Mouse (Mus musculus) 416B (cell line): ENCODE results near the gene Aspm.
"Not testable (repeated sequence)": the region's sequence is repeated elsewhere in the genome, so short reads cannot be mapped to it uniquely, and the experiment has no call there.

ENCODE experiments used
- DNase-seq: peaks from one replicate; pipeline ENCODE4 v3.0.0; 2011; ENCODE audit warnings: low read depth

Gene Aspm

GRCm38 (mm10) chr1:139454340-139455225 is at the start of gene Aspm:
TSS of gene Aspm (plus strand) at chr1:139454772.
- DNase-seq: peak; percentile 95

- DNase-seq: no peak
Measured at GRCm38 (mm10) chr1:139405766-139406165, 48.8 kb upstream of the Aspm start.

GRCm38 (mm10) chr1:139407701-139408100 is 46.9 kb upstream of the Aspm start:
- DNase-seq: peak; percentile 67

- DNase-seq: not testable (repeated sequence)
Measured at GRCm38 (mm10) chr1:139412365-139412764, 42.2 kb upstream of the Aspm start.

GRCm38 (mm10) chr1:139413465-139413864 is 41.1 kb upstream of the Aspm start:
- DNase-seq: peak; percentile 28

- no peak for DNase-seq
Measured at GRCm38 (mm10) chr1:139421521-139421874, 33.1 kb upstream of the Aspm start.

GRCm38 (mm10) chr1:139421875-139422791 is 32.4 kb upstream of the Aspm start, which contains the start of gene Zbtb41:
TSS of gene Zbtb41 (plus strand) at chr1:139422288.
- peak; percentile 85 for DNase-seq

GRCm38 (mm10) chr1:139422941-139423340 is 31.6 kb upstream of the Aspm start:
- DNase-seq: peak; percentile 24

GRCm38 (mm10) chr1:139423931-139424330 is 30.6 kb upstream of the Aspm start:
- DNase-seq: no peak

GRCm38 (mm10) chr1:139425006-139425405 is 29.6 kb upstream of the Aspm start:
- DNase-seq: no peak

GRCm38 (mm10) chr1:139438373-139438772 is 16.2 kb upstream of the Aspm start:
- DNase-seq: peak; percentile 74

- DNase-seq: not testable (repeated sequence)
Measured at GRCm38 (mm10) chr1:139443103-139443502, 11.5 kb upstream of the Aspm start.

GRCm38 (mm10) chr1:139455226-139455869 is 776 bp downstream of the Aspm start:
- DNase-seq: peak; percentile 56

- DNase-seq: peak; percentile 43
Measured at GRCm38 (mm10) chr1:139460807-139461206, 6.2 kb downstream of the Aspm start.

- DNase-seq: no peak
Measured at GRCm38 (mm10) chr1:139465936-139466335, 11.4 kb downstream of the Aspm start.

GRCm38 (mm10) chr1:139478898-139479297 is 24.3 kb downstream of the Aspm start:
- DNase-seq: no peak

- DNase-seq: no peak
Measured at GRCm38 (mm10) chr1:139480246-139480645, 25.7 kb downstream of the Aspm start.

- DNase-seq: no peak
Measured at GRCm38 (mm10) chr1:139481146-139481545, 26.6 kb downstream of the Aspm start.

GRCm38 (mm10) chr1:139494630-139495029 is 40.1 kb downstream of the Aspm start:
- no peak for DNase-seq

- no peak for DNase-seq
Measured at GRCm38 (mm10) chr1:139495408-139495807, 40.8 kb downstream of the Aspm start.

GRCm38 (mm10) chr1:139496212-139496611 is 41.6 kb downstream of the Aspm start:
- DNase-seq: no peak

- no peak for DNase-seq
Measured at GRCm38 (mm10) chr1:139499751-139500150, 45.2 kb downstream of the Aspm start.
